Mouse (Mus musculus) small intestine, adult 2 months (tissue): Measurements from ENCODE around the gene Olfr1356. TPM values are rescaled to one million over a fixed set of nuclear protein-coding genes. Genes with fewer than 3 reads are reported as not detected.
"Not testable (repeated sequence)": the region's sequence is repeated elsewhere in the genome, so short reads cannot be mapped to it uniquely, and the experiment has no call there.

ENCODE experiments used
- H3K27ac ChIP-seq: fragments of 200-500 bp; 2 replicates; pipeline ENCODE4 v1.5.1; 2012; ENCODE audit warnings: low read depth, low read length, control low read depth, inconsistent platforms; ENCODE audit not compliant: insufficient read depth
- H3K27me3 ChIP-seq: fragments of 200-500 bp; 2 replicates; pipeline ENCODE4 v1.6.1; 2012; ENCODE audit warnings: mild to moderate bottlenecking, moderate library complexity, low read length, inconsistent platforms; ENCODE audit not compliant: control insufficient read depth, insufficient read depth
- H3K36me3 ChIP-seq: fragments of 200-500 bp; 2 replicates; pipeline ENCODE4 v1.6.1; 2012; ENCODE audit warnings: mild to moderate bottlenecking, low read length, control low read depth, inconsistent platforms; ENCODE audit not compliant: control insufficient read depth, insufficient read depth
- H3K4me1 ChIP-seq: fragments of 200-500 bp; 2 replicates; pipeline ENCODE4 v1.6.1; 2012; ENCODE audit warnings: low read length, inconsistent platforms, mixed read lengths; ENCODE audit not compliant: control insufficient read depth, insufficient read depth, insufficient read length
- H3K4me3 ChIP-seq: fragments of 200-500 bp; 2 replicates; pipeline ENCODE4 v1.5.1; 2012; ENCODE audit warnings: low read depth, mild to moderate bottlenecking, control low read depth, inconsistent platforms, low read length, moderate library complexity
- CTCF ChIP-seq: fragments of 200-500 bp; IDR thresholded peaks from 2 replicates; pipeline ENCODE4 v1.5.1; 2012; ENCODE audit warnings: low read depth, mild to moderate bottlenecking, control low read depth, inconsistent platforms, low read length, moderate library complexity, mixed read lengths; ENCODE audit not compliant: insufficient replicate concordance, insufficient read length; ENCODE audit errors: extremely low read depth
- POLR2A ChIP-seq: fragments of 200-500 bp; IDR thresholded peaks from 2 replicates; pipeline ENCODE4 v1.6.1; 2012; ENCODE audit warnings: low read depth, mild to moderate bottlenecking, control low read depth, inconsistent platforms, low read length, moderate library complexity
- WGBS: fragments of 180-500 bp; shearing (Covaris S2); methylation state at CpG from one replicate; pipeline ENCODE4 v1.1.7; 2018; 5-methylcytosine and 5-hydroxymethylcytosine counted together
- polyA plus RNA-seq: library from polyadenylated mRNA; depleted of rRNA; stranded (reverse); fragments of >200 nt; gene quantifications from 2 replicates; pipeline ENCODE4 v1.2.3, GENCODE M21; 2012; rRNA removed

Gene Olfr1356
- not detected in 2 replicates for polyA plus RNA-seq

GRCm38 (mm10) chr10:78852066-78852465, at the start of gene Olfr1356:
TSS of gene Olfr1356 (minus strand) at chr10:78852166.
- H3K4me3 ChIP-seq: no peak within 1 kb of the TSS
- H3K36me3 ChIP-seq: no peaks in the 10 kb centered on the region
- H3K4me1 ChIP-seq: no peaks in the 10 kb centered on the region
- no peaks in the 10 kb centered on the region for H3K27me3 ChIP-seq
- 81% methylated on average over 2 of the region's 2 CpGs for WGBS
- TF ChIP-seq CTCF (no peak), POLR2A (no peak)
- no peak within 1 kb of the TSS for H3K27ac ChIP-seq

- H3K4me3 ChIP-seq: no peak within 1 kb of the TSS
- WGBS: 65% methylated on average over 2 of the region's 2 CpGs
- TF ChIP-seq POLR2A (no peak), CTCF (no peak)
- no peaks in the 10 kb centered on the region for H3K36me3 ChIP-seq
- no peak within 1 kb of the TSS for H3K27ac ChIP-seq
- no peaks in the 10 kb centered on the region for H3K27me3 ChIP-seq
- no peaks in the 10 kb centered on the region for H3K4me1 ChIP-seq
These were observed 23.3 kb upstream of the Olfr1356 start, which contains the start of gene Olfr1355 for GRCm38 (mm10) chr10:78875240-78875639. TSS of gene Olfr1355 (plus strand) at chr10:78875540.

GRCm38 (mm10) chr10:78840456-78840855, 11.5 kb downstream of the Olfr1356 start:
- 91% methylated on average over 12 of the region's 12 CpGs for WGBS
- not testable (repeated sequence) for H3K4me3 ChIP-seq, H3K27ac ChIP-seq, H3K4me1 ChIP-seq, H3K27me3 ChIP-seq, H3K36me3 ChIP-seq

GRCm38 (mm10) chr10:78812358-78813060, 39.5 kb downstream of the Olfr1356 start:
- H3K4me1 ChIP-seq: no peaks in the 10 kb centered on the region
- no peak for TF ChIP-seq CTCF
- TF ChIP-seq POLR2A: no peak
- WGBS: 63% methylated on average over 6 of the region's 6 CpGs
- no peak overlapping the region for H3K4me3 ChIP-seq
- H3K36me3 ChIP-seq: no peaks in the 10 kb centered on the region
- H3K27me3 ChIP-seq: no peaks in the 10 kb centered on the region
- H3K27ac ChIP-seq: no peak overlapping the region

GRCm38 (mm10) chr10:78801449-78801848, 50.5 kb downstream of the Olfr1356 start:
- TF ChIP-seq POLR2A: no peak
- no peak for TF ChIP-seq CTCF
- H3K4me3 ChIP-seq: no peak overlapping the region
- no peaks in the 10 kb centered on the region for H3K27me3 ChIP-seq
- WGBS: 64% methylated on average over 2 of the region's 2 CpGs
- H3K36me3 ChIP-seq: no peaks in the 10 kb centered on the region
- H3K27ac ChIP-seq: no peak overlapping the region
- no peaks in the 10 kb centered on the region for H3K4me1 ChIP-seq

Other genes starting within 250 kb of the Olfr1356 start
- not detected in 2 replicates for gene Olfr1357, start 234.1 kb downstream of the Olfr1356 start, polyA plus RNA-seq
- not detected in 2 replicates for gene Casp14, start 133.9 kb downstream of the Olfr1356 start, polyA plus RNA-seq
- gene Ccdc105, start 99.1 kb downstream of the Olfr1356 start, polyA plus RNA-seq: not detected in 2 replicates
- gene Slc1a6, start 71.7 kb downstream of the Olfr1356 start, polyA plus RNA-seq: 0.09 TPM in 1 of 2 replicates, not detected in the other
- not detected in 2 replicates for gene Olfr1355, start 23.4 kb upstream of the Olfr1356 start, polyA plus RNA-seq
- not detected in 2 replicates for gene Olfr1354, start 61.0 kb upstream of the Olfr1356 start, polyA plus RNA-seq
- gene Olfr8, start 98.5 kb upstream of the Olfr1356 start, polyA plus RNA-seq: not detected in 2 replicates
- gene Olfr1353, start 111.1 kb upstream of the Olfr1356 start, polyA plus RNA-seq: not detected in 2 replicates
- not detected in 2 replicates for gene Olfr1352, start 128.9 kb upstream of the Olfr1356 start, polyA plus RNA-seq
- not detected in 2 replicates for gene Olfr1351, start 160.3 kb upstream of the Olfr1356 start, polyA plus RNA-seq
- gene Olfr57, start 176.6 kb upstream of the Olfr1356 start, polyA plus RNA-seq: not detected in 2 replicates
- 0.51 and 0.55 TPM in 2 replicates for gene 2610008E11Rik, start 245.4 kb upstream of the Olfr1356 start, polyA plus RNA-seq